Mouse (Mus musculus) cerebral cortex, adult 2 months (tissue): ENCODE results near the gene Ctrc.

Experiments used
- WGBS: fragments of 180-500 bp; shearing (Covaris S2); methylation state at CpG from one replicate; pipeline ENCODE4 v1.1.7; 2018; 5-methylcytosine and 5-hydroxymethylcytosine counted together

The Ctrc gene

GRCm38 (mm10) chr4:141787046-141787445 is 59.1 kb downstream of the Ctrc start:
- WGBS, result 30% methylated on average over 6 of the region's 6 CpGs

GRCm38 (mm10) chr4:141786141-141786540 is 60.0 kb downstream of the Ctrc start:
- whole genome bisulfite sequencing, result 94% methylated on average over 13 of the region's 13 CpGs

GRCm38 (mm10) chr4:141784835-141785234 is 61.3 kb downstream of the Ctrc start:
- 47% methylated on average over 5 of the region's 5 CpGs for WGBS

- WGBS, result 66% methylated on average over 8 of the region's 8 CpGs
Measured at GRCm38 (mm10) chr4:141781201-141781985, 64.8 kb downstream of the Ctrc start.

- WGBS, result 45% methylated on average over 8 of the region's 8 CpGs
Measured at GRCm38 (mm10) chr4:141779828-141780227, 66.3 kb downstream of the Ctrc start.

GRCm38 (mm10) chr4:141773019-141773418 is 73.1 kb downstream of the Ctrc start:
- 85% methylated on average over 4 of the region's 4 CpGs for WGBS

GRCm38 (mm10) chr4:141771823-141772222 is 74.3 kb downstream of the Ctrc start:
- 89% methylated on average over 8 of the region's 8 CpGs for WGBS

GRCm38 (mm10) chr4:141769501-141770160 is 76.5 kb downstream of the Ctrc start:
- 85% methylated on average over 8 of the region's 8 CpGs for WGBS

- 52% methylated on average over 19 of the region's 19 CpGs for WGBS
Measured at GRCm38 (mm10) chr4:141767353-141768036, 78.7 kb downstream of the Ctrc start.

- WGBS, result 24% methylated on average over 19 of the region's 19 CpGs
Measured at GRCm38 (mm10) chr4:141766668-141767352, 79.3 kb downstream of the Ctrc start.

- WGBS, result 31% methylated on average over 8 of the region's 8 CpGs
Measured at GRCm38 (mm10) chr4:141766316-141766667, 79.9 kb downstream of the Ctrc start.

- WGBS, result 90% methylated on average over 3 of the region's 3 CpGs
Measured at GRCm38 (mm10) chr4:141765008-141765407, 81.2 kb downstream of the Ctrc start.
